In the genomic region with DNA sequence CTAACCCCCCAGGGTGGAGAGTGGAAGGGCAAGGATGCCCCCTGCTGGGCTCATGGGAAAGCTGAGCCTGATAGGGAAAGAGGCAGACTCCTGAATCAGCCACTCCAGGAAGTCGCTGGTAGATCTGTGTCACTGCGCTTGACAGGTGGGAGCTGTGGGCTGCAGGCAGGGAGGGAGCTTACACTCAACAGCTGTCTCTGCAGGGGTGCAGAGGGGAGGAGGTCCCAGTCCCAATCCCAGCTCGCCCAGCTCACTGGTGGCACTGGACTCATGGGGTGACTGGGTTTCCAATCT, we compare ENCODE assay signal across 9 mouse cellular contexts. TPM values are rescaled to one million over a fixed set of nuclear protein-coding genes. Genes with fewer than 3 reads are reported as not detected.
A peak's percentile ranks its signal among the peaks of the same experiment; 100 is the strongest.
DNase-seq lines count a peak whose midpoint lies in the region; ATAC-seq and TF ChIP-seq lines count a peak whose summit lies in the region.
"Had no signal": no experiment of that assay in that cellular context is flagged by ENCODE, and none has a peak within 500 bp of the region (broad histone marks: within the 10 kb centered on the region; RNA-seq: fewer than 3 reads in every experiment).

No protein-coding gene starts in this region.

- H3K4me2 ChIP-seq in forebrain, embryonic 13.5 days = no peak overlapping the region
- no peak overlapping the region for H3K4me2 ChIP-seq in forebrain, embryonic 11.5 days (ENCODE audit: low read depth, low read length, severe bottlenecking)
- H3K4me2 ChIP-seq in embryonic facial prominence, embryonic 14.5 days (ENCODE audit: low read depth, low read length) = no peak overlapping the region
- H3K4me2 ChIP-seq in midbrain, postnatal 0 days (ENCODE audit: low read depth, low read length, poor library complexity, severe bottlenecking) = no peak overlapping the region
- H3K4me2 ChIP-seq in stomach, postnatal 0 days (replicated peaks; ENCODE audit: low read depth) = no peak overlapping the region
- H3K4me2 ChIP-seq: limb, embryonic 12.5 days had no signal

- DNase-seq in forebrain, embryonic 11.5 days (ENCODE audit: low spot score) = no peak
- DNase-seq in Muller cell, postnatal 12 days (ENCODE audit: inconsistent ontology term) = peak; percentile 50
- peak; percentile 79 for DNase-seq in embryonic facial prominence, embryonic 14.5 days (ENCODE audit: low spot score)
- peak; percentile 68 to 74 for DNase-seq in layer of hippocampus, postnatal 36 days
- peak; percentile 54 for DNase-seq in midbrain, postnatal 0 days (ENCODE audit: low spot score)
- peak; percentile 72 for DNase-seq in stomach, postnatal 0 days (ENCODE audit: low spot score)

- H3K9me3 ChIP-seq in forebrain, embryonic 13.5 days (replicated peaks) = no peaks in the 10 kb centered on the region
- H3K9me3 ChIP-seq in forebrain, embryonic 11.5 days (ENCODE audit: control insufficient read depth, low read length) = no peaks in the 10 kb centered on the region
- H3K9me3 ChIP-seq in embryonic facial prominence, embryonic 14.5 days (ENCODE audit: control insufficient read depth, low read length) = no peaks in the 10 kb centered on the region
- H3K9me3 ChIP-seq in midbrain, postnatal 0 days (ENCODE audit: low read length) = no peaks in the 10 kb centered on the region
- H3K9me3 ChIP-seq in stomach, postnatal 0 days (ENCODE audit: control insufficient read depth, low read length) = no peaks in the 10 kb centered on the region
- H3K9me3 ChIP-seq: limb, embryonic 12.5 days had no signal

- H3K4me1 ChIP-seq in forebrain, embryonic 13.5 days = peaks cover 11% of the 10 kb centered on the region
- H3K4me1 ChIP-seq in forebrain, embryonic 11.5 days (replicated peaks; ENCODE audit: control insufficient read depth, insufficient read depth, low read length) = no peaks in the 10 kb centered on the region
- H3K4me1 ChIP-seq in embryonic facial prominence, embryonic 14.5 days (ENCODE audit: control insufficient read depth, insufficient read depth, low read length) = peaks cover 11% of the 10 kb centered on the region
- no peaks in the 10 kb centered on the region for H3K4me1 ChIP-seq in midbrain, postnatal 0 days (ENCODE audit: insufficient read depth, low read length)
- H3K4me1 ChIP-seq in stomach, postnatal 0 days (replicated peaks; ENCODE audit: control insufficient read depth, insufficient read depth) = peaks cover 5% of the 10 kb centered on the region

- no peak overlapping the region for H3K4me3 ChIP-seq in forebrain, embryonic 13.5 days
- H3K4me3 ChIP-seq in forebrain, embryonic 11.5 days (ENCODE audit: low read depth, low read length) = no peak overlapping the region
- no peak overlapping the region for H3K4me3 ChIP-seq in embryonic facial prominence, embryonic 14.5 days (ENCODE audit: low read depth, low read length)
- H3K4me3 ChIP-seq in midbrain, postnatal 0 days (ENCODE audit: low read depth, low read length) = no peak overlapping the region
- no peak overlapping the region for H3K4me3 ChIP-seq in stomach, postnatal 0 days (ENCODE audit: low read depth, low read length)
- H3K4me3 ChIP-seq: limb, embryonic 12.5 days had no signal

- no peak overlapping the region for H3K9ac ChIP-seq in forebrain, embryonic 13.5 days
- H3K9ac ChIP-seq in forebrain, embryonic 11.5 days (ENCODE audit: low read length) = no peak overlapping the region
- H3K9ac ChIP-seq in embryonic facial prominence, embryonic 14.5 days (ENCODE audit: low read depth, low read length) = no peak overlapping the region
- H3K9ac ChIP-seq in midbrain, postnatal 0 days (replicated peaks; ENCODE audit: low read length, poor library complexity, severe bottlenecking) = no peak overlapping the region
- H3K9ac ChIP-seq in stomach, postnatal 0 days (ENCODE audit: low read length) = no peak overlapping the region
- H3K9ac ChIP-seq: limb, embryonic 12.5 days had no signal

- ATAC-seq in forebrain, embryonic 13.5 days = peak; percentile 33; the same call in 1 of the 2 replicates
- ATAC-seq in forebrain, embryonic 11.5 days (replicated peaks; ENCODE audit: low FRiP score) = no peak
- peak; percentile 62 for ATAC-seq in embryonic facial prominence, embryonic 14.5 days (ENCODE audit: low read depth)
- peak; percentile 20 to 59; a peak in 3 of 4 replicates for ATAC-seq in hematopoietic stem cell, adult 5-6 weeks (replicated peaks in 1 of 2; ENCODE audit: insufficient read depth in 1 of 2, low FRiP score in 2 of 2, low TSS enrichment in 1 of 2, low read depth in 1 of 2, poor library complexity in 2 of 2, severe bottlenecking in 2 of 2)
- ATAC-seq in midbrain, postnatal 0 days (ENCODE audit: low FRiP score) = no peak
- ATAC-seq in stomach, postnatal 0 days (ENCODE audit: low FRiP score, low TSS enrichment) = peak; percentile 31; the same call in 1 of the 2 replicates

- no peak overlapping the region for H3K27ac ChIP-seq in forebrain, embryonic 13.5 days
- no peak overlapping the region for H3K27ac ChIP-seq in forebrain, embryonic 11.5 days (ENCODE audit: low read depth, low read length)
- no peak overlapping the region for H3K27ac ChIP-seq in embryonic facial prominence, embryonic 14.5 days (replicated peaks; ENCODE audit: low read depth, low read length)
- no peak overlapping the region for H3K27ac ChIP-seq in midbrain, postnatal 0 days (ENCODE audit: low read depth, low read length)
- H3K27ac ChIP-seq in stomach, postnatal 0 days (replicated peaks) = no peak overlapping the region
- H3K27ac ChIP-seq: limb, embryonic 12.5 days had no signal

- peaks cover 38% of the 10 kb centered on the region for H3K27me3 ChIP-seq in forebrain, embryonic 13.5 days
- no peaks in the 10 kb centered on the region; the same call in 1 of the 2 replicates for H3K27me3 ChIP-seq in forebrain, embryonic 11.5 days (ENCODE audit: control insufficient read depth, insufficient read depth, low read length)
- H3K27me3 ChIP-seq in embryonic facial prominence, embryonic 14.5 days (replicated peaks; ENCODE audit: control insufficient read depth, insufficient read depth, low read length) = 0 out of 2 replicates have a peak, but pooled peaks cover 9% of the 10 kb centered on the region
- peaks cover 8% of the 10 kb centered on the region for H3K27me3 ChIP-seq in midbrain, postnatal 0 days (ENCODE audit: insufficient read depth, low read length)
- no peaks in the 10 kb centered on the region for H3K27me3 ChIP-seq in stomach, postnatal 0 days (ENCODE audit: control insufficient read depth, insufficient read depth, low read length)

- no peak for TF ChIP-seq EP300 in stomach, postnatal 0 days (optimal IDR thresholded peaks at IDR 0.05)

- WGBS in forebrain, embryonic 13.5 days = 8% methylated on average over 3 of the region's 3 CpGs
- WGBS in forebrain, embryonic 11.5 days = 11% methylated on average over 3 of the region's 3 CpGs
- 3% methylated on average over 3 of the region's 3 CpGs for WGBS in embryonic facial prominence, embryonic 14.5 days
- 13% methylated on average over 3 of the region's 3 CpGs for WGBS in midbrain, postnatal 0 days
- 15% methylated on average over 3 of the region's 3 CpGs for WGBS in stomach, postnatal 0 days

- TF ChIP-seq CTCF in midbrain, postnatal 0 days (IDR thresholded peaks at IDR 0.05) = peak; percentile 76
- TF ChIP-seq CTCF in stomach, postnatal 0 days (IDR thresholded peaks at IDR 0.05; ENCODE audit: low read depth) = peak; percentile 88

- no peaks in the 10 kb centered on the region for H3K36me3 ChIP-seq in forebrain, embryonic 13.5 days (ENCODE audit: poor library complexity, severe bottlenecking)
- no peaks in the 10 kb centered on the region for H3K36me3 ChIP-seq in forebrain, embryonic 11.5 days (ENCODE audit: control insufficient read depth, insufficient read depth, low read length)
- no peaks in the 10 kb centered on the region for H3K36me3 ChIP-seq in embryonic facial prominence, embryonic 14.5 days (ENCODE audit: control insufficient read depth, insufficient read depth, low read length)
- no peaks in the 10 kb centered on the region for H3K36me3 ChIP-seq in midbrain, postnatal 0 days (ENCODE audit: insufficient read depth, low read length)
- H3K36me3 ChIP-seq in stomach, postnatal 0 days (ENCODE audit: control insufficient read depth, insufficient read depth, low read length) = no peaks in the 10 kb centered on the region
- H3K36me3 ChIP-seq: limb, embryonic 12.5 days had no signal

RNA-seq across cellular contexts. Expression of a gene that starts 2.3 kb away (rescaled TPM):
- polyA plus RNA-seq in forebrain, embryonic 13.5 days (2015; fragmentation: Nextera tagmentation; extraction: Ambion mirVana) = 0.17 and 0.43 TPM in 2 replicates
- 0.33 and 0.45 TPM in 2 replicates for polyA plus RNA-seq in forebrain, embryonic 11.5 days (2014; fragmentation: Nextera tagmentation; extraction: Ambion mirVana)
- polyA plus RNA-seq in embryonic facial prominence, embryonic 14.5 days (2014; fragmentation: Nextera tagmentation; extraction: Ambion mirVana) = 0.85 and 1.2 TPM in 2 replicates
- total RNA-seq in hematopoietic stem cell, adult 5-6 weeks (2017) = 67.8 and 118 TPM in 2 replicates
- 1 to 10 TPM; 2.3 to 2.5 TPM for total RNA-seq in layer of hippocampus, postnatal 36 days (2021)
- total RNA-seq in midbrain, postnatal 0 days (2014; rRNA removed) = 0.52 and 2.4 TPM in 2 replicates
- 0.53 and 0.63 TPM in 2 replicates for polyA plus RNA-seq in midbrain, postnatal 0 days (2015; fragmentation: Nextera tagmentation; extraction: Ambion mirVana)
- 0.58 and 0.64 TPM in 2 replicates for polyA plus RNA-seq in stomach, postnatal 0 days (2015; fragmentation: Nextera tagmentation; extraction: Ambion mirVana)

RNA-seq across cellular contexts. Expression of a gene that starts 15.0 kb away (rescaled TPM):
- polyA plus RNA-seq in forebrain, embryonic 13.5 days (2015; fragmentation: Nextera tagmentation; extraction: Ambion mirVana) = 26.3 and 27.0 TPM in 2 replicates
- polyA plus RNA-seq in forebrain, embryonic 11.5 days (2014; fragmentation: Nextera tagmentation; extraction: Ambion mirVana) = 28.6 and 30.4 TPM in 2 replicates
- 19.1 and 20.7 TPM in 2 replicates for polyA plus RNA-seq in embryonic facial prominence, embryonic 14.5 days (2014; fragmentation: Nextera tagmentation; extraction: Ambion mirVana)
- total RNA-seq in hematopoietic stem cell, adult 5-6 weeks (2017) = 17.7 and 23.0 TPM in 2 replicates
- total RNA-seq in layer of hippocampus, postnatal 36 days (2021) = 10 to 100 TPM; 64.8 to 66.9 TPM
- total RNA-seq in midbrain, postnatal 0 days (2014; rRNA removed) = 13.5 and 17.4 TPM in 2 replicates
- 12.6 and 13.3 TPM in 2 replicates for polyA plus RNA-seq in midbrain, postnatal 0 days (2015; fragmentation: Nextera tagmentation; extraction: Ambion mirVana)
- polyA plus RNA-seq in stomach, postnatal 0 days (2015; fragmentation: Nextera tagmentation; extraction: Ambion mirVana) = 33.8 and 36.7 TPM in 2 replicates

RNA-seq across cellular contexts. Expression of a gene that starts 26.8 kb away (rescaled TPM):
- polyA plus RNA-seq in forebrain, embryonic 13.5 days (2015; fragmentation: Nextera tagmentation; extraction: Ambion mirVana) = 0.06 and 0.17 TPM in 2 replicates
- polyA plus RNA-seq in forebrain, embryonic 11.5 days (2014; fragmentation: Nextera tagmentation; extraction: Ambion mirVana) = not detected in 2 replicates
- 0.05 and 0.11 TPM in 2 replicates for polyA plus RNA-seq in embryonic facial prominence, embryonic 14.5 days (2014; fragmentation: Nextera tagmentation; extraction: Ambion mirVana)
- 1.9 and 2.3 TPM in 2 replicates for total RNA-seq in hematopoietic stem cell, adult 5-6 weeks (2017)
- total RNA-seq in layer of hippocampus, postnatal 36 days (2021) = 10 to 100 TPM; 14.6 to 16.9 TPM
- 0.22 TPM in 1 of 2 replicates, not detected in the other for total RNA-seq in midbrain, postnatal 0 days (2014; rRNA removed)
- polyA plus RNA-seq in midbrain, postnatal 0 days (2015; fragmentation: Nextera tagmentation; extraction: Ambion mirVana) = 0.04 TPM in 1 of 2 replicates, not detected in the other
- polyA plus RNA-seq in stomach, postnatal 0 days (2015; fragmentation: Nextera tagmentation; extraction: Ambion mirVana) = 0.11 and 0.27 TPM in 2 replicates
- polyA plus RNA-seq: limb, embryonic 12.5 days had no signal

RNA-seq across cellular contexts. Expression of a gene that starts 31.9 kb away (rescaled TPM):
- polyA plus RNA-seq in forebrain, embryonic 13.5 days (2015; fragmentation: Nextera tagmentation; extraction: Ambion mirVana) = 1.5 and 2.0 TPM in 2 replicates
- 0.36 and 0.87 TPM in 2 replicates for polyA plus RNA-seq in forebrain, embryonic 11.5 days (2014; fragmentation: Nextera tagmentation; extraction: Ambion mirVana)
- polyA plus RNA-seq in embryonic facial prominence, embryonic 14.5 days (2014; fragmentation: Nextera tagmentation; extraction: Ambion mirVana) = 0.96 and 1.0 TPM in 2 replicates
- 2.1 and 2.8 TPM in 2 replicates for total RNA-seq in hematopoietic stem cell, adult 5-6 weeks (2017)
- total RNA-seq in layer of hippocampus, postnatal 36 days (2021) = 1 to 10 TPM; 6.4 to 6.5 TPM
- total RNA-seq in midbrain, postnatal 0 days (2014; rRNA removed) = 1.5 and 3.4 TPM in 2 replicates
- polyA plus RNA-seq in midbrain, postnatal 0 days (2015; fragmentation: Nextera tagmentation; extraction: Ambion mirVana) = 0.74 and 0.79 TPM in 2 replicates
- 2.9 TPM in 2 replicates for polyA plus RNA-seq in stomach, postnatal 0 days (2015; fragmentation: Nextera tagmentation; extraction: Ambion mirVana)

RNA-seq across cellular contexts. Expression of a gene that starts 42.0 kb away (rescaled TPM):
- not detected in 2 replicates for polyA plus RNA-seq in forebrain, embryonic 13.5 days (2015; fragmentation: Nextera tagmentation; extraction: Ambion mirVana)
- polyA plus RNA-seq in forebrain, embryonic 11.5 days (2014; fragmentation: Nextera tagmentation; extraction: Ambion mirVana) = not detected in 2 replicates
- polyA plus RNA-seq in embryonic facial prominence, embryonic 14.5 days (2014; fragmentation: Nextera tagmentation; extraction: Ambion mirVana) = 0.35 TPM in 1 of 2 replicates, not detected in the other
- not detected in 2 replicates for total RNA-seq in hematopoietic stem cell, adult 5-6 weeks (2017)
- total RNA-seq in layer of hippocampus, postnatal 36 days (2021) = not detected
- not detected in 2 replicates for total RNA-seq in midbrain, postnatal 0 days (2014; rRNA removed)
- polyA plus RNA-seq in midbrain, postnatal 0 days (2015; fragmentation: Nextera tagmentation; extraction: Ambion mirVana) = not detected in 2 replicates
- polyA plus RNA-seq in stomach, postnatal 0 days (2015; fragmentation: Nextera tagmentation; extraction: Ambion mirVana) = 165 and 184 TPM in 2 replicates
- polyA plus RNA-seq: limb, embryonic 12.5 days had no signal

Comparison
In these comparisons a context has a peak if more than half of its experiments do, and no peak if none do; other contexts are left out.
1. ATAC-seq: peak in forebrain, embryonic 13.5 days (single experiment), embryonic facial prominence, embryonic 14.5 days (single experiment), hematopoietic stem cell, adult 5-6 weeks (2 of 2) and stomach, postnatal 0 days (single experiment); none in forebrain, embryonic 11.5 days (single experiment) and midbrain, postnatal 0 days (single experiment).